Mouse (Mus musculus) large intestine, adult 2 months (tissue): ENCODE results near the gene Thumpd2. TPM values are rescaled to one million over a fixed set of nuclear protein-coding genes. Genes with fewer than 3 reads are reported as not detected.

Experiments
- DNase-seq: peaks from one replicate; pipeline ENCODE4 v3.0.0-alpha.2; 2012; ENCODE audit warnings: low read depth, low spot score
- WGBS: fragments of 180-500 bp; shearing (Covaris S2); methylation state at CpG from one replicate; pipeline ENCODE4 v1.1.7; 2018; 5-methylcytosine and 5-hydroxymethylcytosine counted together
- polyA plus RNA-seq: library from polyadenylated mRNA; depleted of rRNA; stranded (reverse); fragments of >200 nt; gene quantifications from 2 replicates; pipeline ENCODE4 v1.2.3, GENCODE M21; 2012

The Thumpd2 gene
- polyA plus RNA-seq, 1 experiment, result 0.81 TPM

GRCm38 (mm10) chr17:81038707-81039408 lies 26.0 kb downstream of the Thumpd2 start:
- DNase-seq, result no peak
- 90% methylated on average over 2 of the region's 2 CpGs for WGBS

DNA sequence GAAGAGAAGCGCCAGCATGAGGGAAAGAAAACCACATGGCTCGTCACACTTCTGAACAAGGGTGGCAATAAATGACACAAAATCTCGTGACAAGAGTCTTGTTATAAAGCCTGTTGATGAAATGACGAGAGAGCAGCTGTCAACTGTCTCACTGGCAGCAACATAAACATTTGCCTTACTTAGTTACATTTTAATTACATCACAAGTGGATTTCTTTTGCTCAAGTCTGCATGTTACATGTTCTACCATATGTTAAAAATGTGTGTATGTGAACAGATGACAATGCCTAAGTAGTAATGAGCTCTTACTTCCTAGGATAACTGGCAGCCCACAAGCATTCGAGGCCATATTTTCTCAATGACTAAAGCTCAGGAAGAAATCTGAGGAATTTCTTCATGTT lies 29.5 kb downstream of the Thumpd2 start:
- 75% methylated on average over 5 of the region's 5 CpGs for whole genome bisulfite sequencing
- DNase-seq, result no peak

- WGBS, result 64% methylated on average over 2 of the region's 2 CpGs
- DNase-seq, result no peak
These were observed 31.9 kb downstream of the Thumpd2 start for GRCm38 (mm10) chr17:81032957-81033356.

DNA sequence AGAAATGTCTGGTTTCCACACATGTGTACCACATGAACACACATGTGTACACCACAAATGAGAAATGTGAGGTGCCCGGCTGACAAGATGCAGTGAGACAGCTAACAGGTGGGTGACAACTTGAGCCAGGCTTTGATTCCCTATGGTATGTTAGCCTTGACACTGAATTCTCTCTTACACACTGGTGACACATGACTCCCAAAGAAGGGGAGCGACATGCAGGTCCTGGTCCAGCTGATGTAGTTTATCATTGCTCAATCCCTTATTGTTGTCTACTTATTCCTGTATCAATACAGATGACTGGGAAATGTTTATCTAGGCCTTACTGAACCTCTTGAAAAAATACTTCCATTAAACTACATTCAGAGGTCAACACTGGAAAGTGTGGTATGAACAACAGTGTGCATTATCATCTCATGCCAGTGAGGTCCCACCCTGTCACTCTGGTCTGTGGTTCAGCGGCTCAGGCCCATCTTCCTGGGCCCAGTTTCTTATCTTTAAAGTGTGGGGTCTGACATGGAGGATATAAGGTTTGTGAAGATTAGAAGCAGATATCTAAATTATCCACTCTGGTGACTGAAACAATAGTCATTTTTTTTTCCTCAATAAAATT lies 32.9 kb downstream of the Thumpd2 start:
- WGBS, result 92% methylated on average over 3 of the region's 3 CpGs
- DNase-seq, result no peak

DNA sequence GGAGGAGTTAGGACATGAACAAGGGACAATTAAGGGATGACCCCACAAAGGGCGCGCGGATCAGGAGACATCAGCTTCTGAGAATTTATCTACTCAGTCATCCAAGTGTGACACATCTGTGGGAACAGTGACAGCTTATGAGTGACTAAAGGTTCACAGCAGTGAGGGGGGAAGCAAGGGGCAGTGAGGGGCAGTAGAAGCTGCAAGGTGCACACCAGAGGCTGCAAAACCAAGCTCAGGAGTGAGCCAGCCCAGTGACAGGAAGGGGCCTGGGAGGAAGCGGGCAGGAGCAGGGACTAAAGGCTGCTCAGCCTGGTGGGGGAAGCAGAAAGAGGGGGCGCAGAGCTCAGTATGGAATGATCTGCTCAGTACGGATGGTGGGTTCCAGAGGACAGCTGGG lies 37.6 kb downstream of the Thumpd2 start:
- WGBS, result 95% methylated on average over 6 of the region's 6 CpGs

DNA sequence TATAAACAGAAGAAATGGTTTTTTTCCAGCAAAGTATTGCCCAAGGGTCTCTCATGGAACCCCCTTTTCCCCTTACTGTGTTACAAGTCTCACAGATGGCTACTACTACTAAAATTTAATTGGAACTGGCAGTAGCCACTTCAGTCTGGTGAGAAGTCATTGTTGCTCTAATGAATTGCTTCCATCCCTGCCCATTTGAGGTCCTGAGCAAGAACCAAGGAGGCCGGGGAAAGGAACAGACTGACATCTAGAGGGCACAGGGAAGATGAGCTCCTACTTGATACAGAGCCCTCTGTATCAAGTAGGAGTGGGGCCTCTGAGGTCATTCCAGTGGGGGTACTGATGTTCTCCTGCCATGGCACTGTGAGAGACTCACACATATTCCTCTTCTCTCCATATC lies 47.8 kb downstream of the Thumpd2 start:
- 67% methylated on average over 1 of the region's 1 CpGs for WGBS
- no peak for DNase-seq

More for the DNA sequence above, 37.6 kb downstream of the Thumpd2 start:
- no peak for DNase-seq

GRCm38 (mm10) chr17:81015814-81016447 lies 49.0 kb downstream of the Thumpd2 start:
- peak; percentile 46 for DNase-seq

DNA sequence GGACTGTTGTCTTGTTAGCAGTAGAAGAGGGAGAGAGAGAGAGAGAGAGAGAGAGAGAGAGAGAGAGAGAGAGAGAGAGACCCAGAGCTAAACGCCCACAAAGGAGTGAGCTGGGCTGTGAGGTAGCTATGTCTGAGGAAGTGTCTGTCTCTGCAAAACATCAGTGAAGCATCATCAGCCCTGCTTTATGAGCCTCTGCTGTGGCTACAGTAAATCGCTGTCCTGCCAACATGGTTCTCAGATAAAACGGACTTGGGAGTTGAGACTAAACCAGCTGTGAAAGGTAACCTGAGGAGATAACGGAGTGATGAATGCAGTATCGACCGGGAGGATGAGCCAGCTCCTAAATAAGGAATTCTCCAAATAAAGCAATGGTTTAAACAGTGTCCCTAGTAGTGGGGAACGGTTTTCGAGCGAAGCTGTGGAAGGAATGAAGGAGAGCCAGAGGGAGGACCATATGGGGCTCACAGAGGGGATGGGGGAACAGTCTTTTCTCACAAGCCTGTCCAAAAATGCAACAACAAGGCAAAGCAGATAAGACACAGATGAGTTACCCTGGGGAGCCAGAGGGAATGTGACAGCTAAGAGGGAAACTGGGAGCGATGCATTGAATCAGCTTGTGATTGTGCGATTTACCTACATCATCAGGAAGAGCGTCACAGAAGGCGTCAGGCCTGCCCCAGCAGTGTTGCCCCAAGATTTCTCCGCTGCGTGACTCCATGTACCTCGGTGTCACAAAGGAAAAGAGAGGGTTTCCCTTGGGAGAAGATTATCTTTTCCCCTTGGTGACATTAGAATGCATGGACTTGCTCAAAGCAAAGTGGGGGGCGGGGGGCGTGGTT lies 53.8 kb downstream of the Thumpd2 start:
- WGBS, result 75% methylated on average over 18 of the region's 18 CpGs
- DNase-seq, result no peak

More at GRCm38 (mm10) chr17:81015814-81016447, 49.0 kb downstream of the Thumpd2 start:
- 24% methylated on average over 4 of the region's 4 CpGs for WGBS

GRCm38 (mm10) chr17:81010199-81010598 lies 54.7 kb downstream of the Thumpd2 start:
- WGBS, result 89% methylated on average over 3 of the region's 3 CpGs
- no peak for DNase-seq

DNA sequence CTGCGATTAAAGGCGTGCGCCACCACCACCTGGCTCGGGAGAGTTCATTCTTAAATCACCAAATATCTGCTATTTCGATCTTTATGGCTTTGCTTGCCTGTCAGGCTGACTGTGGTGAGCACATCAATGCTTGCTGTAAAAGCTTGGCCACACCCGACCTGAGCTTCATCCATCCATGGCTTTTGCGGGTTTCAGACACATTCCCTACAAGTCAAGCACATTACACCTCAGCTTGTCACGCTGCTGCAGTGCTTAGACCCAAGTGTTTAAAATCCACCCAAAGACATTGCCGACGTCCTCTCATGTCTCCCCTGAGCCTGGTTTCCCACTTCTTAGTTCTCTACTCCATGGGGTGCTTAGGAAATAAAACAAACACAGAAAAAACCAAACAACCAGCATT lies 55.8 kb downstream of the Thumpd2 start:
- 59% methylated on average over 10 of the region's 10 CpGs for WGBS
- no peak for DNase-seq

- WGBS, result 78% methylated on average over 8 of the region's 8 CpGs
- DNase-seq, result no peak
These were observed 59.6 kb downstream of the Thumpd2 start for GRCm38 (mm10) chr17:81005292-81005691.

- no peak for DNase-seq
- WGBS, result 86% methylated on average over 11 of the region's 11 CpGs
These were observed 60.4 kb downstream of the Thumpd2 start for GRCm38 (mm10) chr17:81004454-81004853.

DNA sequence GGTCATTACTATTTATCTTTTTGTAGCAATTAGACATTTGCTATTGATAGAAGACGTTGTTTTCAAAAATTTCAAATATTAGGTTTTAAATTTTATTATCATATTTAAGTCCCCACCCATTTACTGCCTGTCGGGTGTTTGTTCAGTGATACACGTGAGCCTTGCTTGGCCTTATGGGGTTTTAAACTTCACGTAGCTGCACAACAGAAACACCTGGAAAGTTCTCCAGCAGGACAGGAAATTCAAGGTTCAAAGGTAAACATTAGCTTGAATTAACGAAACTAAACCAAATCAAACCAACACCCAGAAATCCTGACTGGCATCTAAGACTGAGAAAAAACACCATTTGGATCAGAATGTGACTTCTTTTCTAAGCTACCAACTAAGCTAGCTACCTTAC lies 62.8 kb downstream of the Thumpd2 start:
- peak; percentile 65 for DNase-seq
- 27% methylated on average over 5 of the region's 5 CpGs for WGBS

GRCm38 (mm10) chr17:81001647-81002046 lies 63.2 kb downstream of the Thumpd2 start:
- DNase-seq, result no peak
- 98% methylated on average over 4 of the region's 4 CpGs for WGBS

- no peak for DNase-seq
- 89% methylated on average over 12 of the region's 12 CpGs for WGBS
These were observed 63.9 kb downstream of the Thumpd2 start for GRCm38 (mm10) chr17:81001010-81001409.

DNA sequence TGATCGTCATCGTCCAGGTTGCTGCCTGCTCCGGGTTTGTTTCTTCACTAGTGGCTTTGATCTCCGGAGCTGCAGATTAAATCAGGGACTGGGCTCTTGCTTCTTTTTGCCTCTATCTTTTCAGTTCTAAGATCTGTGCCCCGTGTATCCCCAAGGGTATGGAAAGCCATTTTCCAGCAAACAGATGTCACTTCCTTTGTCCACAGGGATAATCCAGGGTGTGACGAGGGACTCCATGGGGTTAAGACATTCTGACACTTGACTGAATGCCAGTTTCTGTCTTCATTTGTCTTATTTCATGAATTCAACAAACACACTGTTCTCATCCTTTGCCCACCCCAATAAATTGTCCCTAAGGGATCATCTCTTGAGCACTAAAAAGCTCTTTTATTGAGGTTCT lies 65.9 kb downstream of the Thumpd2 start:
- whole genome bisulfite sequencing, result 81% methylated on average over 6 of the region's 6 CpGs
- no peak for DNase-seq

- DNase-seq, result no peak
- 68% methylated on average over 2 of the region's 2 CpGs for WGBS
These were observed 67.7 kb downstream of the Thumpd2 start for GRCm38 (mm10) chr17:80997226-80997625.

DNA sequence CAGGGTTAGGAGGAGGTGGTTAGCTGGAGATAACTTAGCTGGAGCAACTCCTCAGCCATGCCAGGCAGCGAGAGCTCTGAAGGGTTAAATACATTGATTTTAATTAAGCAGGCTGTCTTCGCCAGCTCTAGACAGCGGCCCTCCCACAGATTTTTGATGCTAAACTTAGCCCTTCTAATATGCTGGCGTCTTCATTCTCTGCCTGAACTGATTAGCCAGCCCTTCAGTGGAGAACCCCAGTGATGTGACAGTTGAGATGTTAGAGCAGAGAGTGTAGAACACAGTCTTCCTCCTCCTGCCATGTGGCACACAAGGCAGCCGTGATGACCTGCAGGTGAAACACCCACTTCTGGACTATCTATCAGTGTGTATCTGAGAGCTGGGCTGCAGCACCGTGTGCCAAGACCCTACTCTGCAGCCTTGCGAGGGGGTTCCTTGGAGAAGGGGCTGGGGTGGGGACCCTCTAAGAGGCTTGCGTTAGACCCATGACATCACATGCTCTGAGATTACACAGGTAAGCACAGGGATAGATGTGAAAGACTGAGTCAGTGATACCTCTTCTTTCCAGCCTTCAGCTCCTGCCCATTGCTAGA lies 73.3 kb downstream of the Thumpd2 start:
- 91% methylated on average over 8 of the region's 8 CpGs for WGBS
- DNase-seq, result no peak

DNA sequence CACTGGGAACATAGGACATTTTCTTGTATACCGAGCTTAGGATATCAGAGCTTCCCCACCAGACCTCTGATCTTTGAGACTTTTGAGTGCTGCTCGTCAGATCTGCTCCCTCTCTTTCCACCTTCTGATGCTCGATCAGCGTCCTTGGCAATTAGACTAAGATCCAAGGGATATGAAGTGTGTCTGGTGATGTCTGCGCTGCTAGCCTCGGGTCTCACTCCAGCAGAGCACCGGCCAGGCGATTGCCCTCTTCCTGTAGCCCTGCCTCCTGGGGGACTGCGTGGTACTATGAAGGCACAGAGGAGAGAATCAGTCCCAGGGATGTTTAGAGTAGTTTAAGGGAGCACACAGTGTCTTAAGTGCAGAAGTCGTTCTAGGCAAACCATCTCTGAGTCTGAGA lies 81.9 kb downstream of the Thumpd2 start:
- 87% methylated on average over 10 of the region's 10 CpGs for WGBS
- no peak for DNase-seq

- peak; percentile 32 for DNase-seq
- 14% methylated on average over 8 of the region's 8 CpGs for WGBS
These were observed 82.5 kb downstream of the Thumpd2 start for GRCm38 (mm10) chr17:80982412-80982787.
